8 mouse cellular contexts compared by ENCODE assay signal in the genomic region with DNA sequence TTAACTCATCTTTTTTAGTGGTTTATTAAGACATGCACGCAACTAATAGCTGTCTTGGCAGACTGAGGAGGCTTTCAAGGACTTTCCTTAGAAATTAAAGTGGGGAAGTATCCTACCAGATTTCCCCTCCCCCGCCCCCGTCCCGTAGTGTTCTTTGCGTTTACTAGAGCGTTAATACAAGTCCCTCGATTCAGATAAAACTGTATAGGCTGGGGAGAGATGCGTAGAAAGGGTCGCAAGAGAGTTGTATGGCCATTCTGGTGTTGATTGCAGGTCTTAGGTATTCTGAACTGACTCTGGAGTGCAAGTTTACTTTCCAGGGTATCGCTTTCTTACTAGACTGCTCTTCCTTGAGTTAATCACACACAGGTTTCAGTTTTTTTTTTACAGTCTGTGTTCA. TPM values are rescaled to one million over a fixed set of nuclear protein-coding genes. Genes with fewer than 3 reads are reported as not detected.
A peak's percentile ranks its signal among the peaks of the same experiment; 100 is the strongest.
DNase-seq lines count a peak whose midpoint lies in the region; ATAC-seq and TF ChIP-seq lines count a peak whose summit lies in the region.

No protein-coding gene starts in this region.

- peaks cover 19% of the 10 kb centered on the region for H3K79me2 ChIP-seq in CH12.LX (replicated peaks; ENCODE audit: control insufficient read depth, extremely low read depth, insufficient read depth, poor library complexity, severe bottlenecking)

- no peaks in the 10 kb centered on the region for H3K9me3 ChIP-seq in CH12.LX (replicated peaks; ENCODE audit: low read length)
- no peaks in the 10 kb centered on the region; the same call in 1 of the 2 replicates for H3K9me3 ChIP-seq in forebrain, embryonic 16.5 days (ENCODE audit: control insufficient read depth, low read length)
- no peaks in the 10 kb centered on the region for H3K9me3 ChIP-seq in liver, embryonic 14.5 days (ENCODE audit: control insufficient read depth, low read length)

- peaks cover 1% of the 10 kb centered on the region for H3K27me3 ChIP-seq in CH12.LX (replicated peaks)
- no peaks in the 10 kb centered on the region for H3K27me3 ChIP-seq in forebrain, embryonic 16.5 days (replicated peaks; ENCODE audit: control insufficient read depth, insufficient read depth, low read length)
- no peaks in the 10 kb centered on the region for H3K27me3 ChIP-seq in liver, embryonic 14.5 days (ENCODE audit: control insufficient read depth, insufficient read depth, low read length)

- TF ChIP-seq EP300 in CH12.LX (IDR thresholded peaks at IDR 0.05; ENCODE audit: low read length) = no peak
- TF ChIP-seq EP300 in liver, embryonic 14.5 days (IDR thresholded peaks at IDR 0.05; ENCODE audit: low read depth) = no peak

- H3K9ac ChIP-seq in CH12.LX (ENCODE audit: insufficient read depth, low read depth) = peak overlapping the region; percentile 35
- peak overlapping the region; percentile 90 for H3K9ac ChIP-seq in forebrain, embryonic 16.5 days (replicated peaks; ENCODE audit: low read depth, low read length)
- peak overlapping the region; percentile 84 for H3K9ac ChIP-seq in liver, embryonic 14.5 days (replicated peaks)

- dilution Hi-C loops in CH12.LX (cut with MboI; ENCODE audit: extremely low pct_ligation_motif_present, extremely low pct_unique_long_range_greater_than_20kb, low sequenced_read_pairs) = no loop called here

- peak overlapping the region; percentile 52; the same call in 1 of the 2 replicates for H3K4me2 ChIP-seq in CH12.LX (ENCODE audit: insufficient read depth, low read depth, poor library complexity, severe bottlenecking)
- H3K4me2 ChIP-seq in forebrain, embryonic 16.5 days (ENCODE audit: low read length) = peak overlapping the region; percentile 64
- H3K4me2 ChIP-seq in liver, embryonic 14.5 days (ENCODE audit: low read depth) = peak overlapping the region; percentile 95

- TF ChIP-seq CTCF in CH12.LX (conservative IDR thresholded peaks at IDR 0.05 in 1 of 2, IDR thresholded peaks at IDR 0.05 in 1 of 2; ENCODE audit: low read depth in 2 of 2, low read length in 2 of 2) = no peak
- no peak for TF ChIP-seq CTCF in liver, embryonic 14.5 days (IDR thresholded peaks at IDR 0.05; ENCODE audit: low read depth)

- H3K27ac ChIP-seq in CH12.LX (ENCODE audit: insufficient read depth, low read depth) = no peak overlapping the region
- no peak overlapping the region for H3K27ac ChIP-seq in forebrain, embryonic 16.5 days (ENCODE audit: low read length)
- no peak overlapping the region for H3K27ac ChIP-seq in liver, embryonic 14.5 days

- no peak for ATAC-seq in forebrain, embryonic 16.5 days
- no peak for ATAC-seq in liver, embryonic 14.5 days (ENCODE audit: insufficient read depth)

- 20% methylated on average over 10 of the region's 10 CpGs for WGBS in forebrain, embryonic 16.5 days
- WGBS in liver, embryonic 14.5 days (ENCODE audit: insufficient replicate concordance) = 22% methylated on average over 10 of the region's 10 CpGs

- DNase-seq in heart, adult 11 months = peak; percentile 64
- no peak for DNase-seq in heart, adult 8-10 months (ENCODE audit: low spot score)
- DNase-seq in CH12.LX (ENCODE audit: extremely low read depth) (no peak), MN1 (ENCODE audit: low spot score) (no peak)
- no peak for DNase-seq in liver, embryonic 14.5 days (ENCODE audit: low read depth in 3 of 3, low spot score in 3 of 3)
- DNase-seq in testis, postnatal 14 days (ENCODE audit: low spot score) = no peak
- DNase-seq in gastrocnemius, postnatal 14 days = no peak

- no peak for TF ChIP-seq POLR2A in CH12.LX (IDR thresholded peaks at IDR 0.05; ENCODE audit: low read depth, low read length)

- H3K4me3 ChIP-seq in CH12.LX (replicated peaks in 1 of 3; ENCODE audit: low read depth in 2 of 3, low read length in 2 of 3, poor library complexity in 1 of 3) = peak overlapping the region; percentile 63 to 87 (median 85)
- H3K4me3 ChIP-seq in forebrain, embryonic 16.5 days (replicated peaks; ENCODE audit: low read length) = peak overlapping the region; percentile 84
- peak overlapping the region; percentile 89 to 94 for H3K4me3 ChIP-seq in liver, embryonic 14.5 days (ENCODE audit: insufficient read depth in 1 of 2, low read depth in 2 of 2, low read length in 2 of 2)

- H3K4me1 ChIP-seq in CH12.LX (ENCODE audit: control insufficient read depth in 1 of 2, insufficient read depth in 2 of 2) = peaks cover 0 to 10% of the 10 kb centered on the region in 2 experiments; a peak in 2 of 4 replicates
- H3K4me1 ChIP-seq in forebrain, embryonic 16.5 days (replicated peaks; ENCODE audit: control insufficient read depth, insufficient read depth, low read length) = peaks cover 9% of the 10 kb centered on the region
- peaks cover 5 to 11% of the 10 kb centered on the region in 2 experiments for H3K4me1 ChIP-seq in liver, embryonic 14.5 days (replicated peaks; ENCODE audit: control insufficient read depth in 2 of 2, insufficient read depth in 2 of 2, low read length in 1 of 2)

- no peak for TF ChIP-seq RAD21 in CH12.LX (IDR thresholded peaks at IDR 0.05; ENCODE audit: low read depth, low read length)

- intact Hi-C loops in gastrocnemius, postnatal 14 days (cut with DNase I; ENCODE audit: low total_unique reads) = no loop called here

- in situ Hi-C loops in CH12.LX (cut with MboI; ENCODE audit: low pct_ligation_motif_present, low pct_unique_long_range_greater_than_20kb, low sequenced_read_pairs) = no loop called here

- H3K36me3 ChIP-seq in CH12.LX (replicated peaks in 1 of 2; ENCODE audit: control insufficient read depth in 1 of 2, insufficient read depth in 1 of 2, low read length in 1 of 2) = peaks cover 30 to 38% of the 10 kb centered on the region in 2 experiments
- peaks cover 23% of the 10 kb centered on the region for H3K36me3 ChIP-seq in forebrain, embryonic 16.5 days (ENCODE audit: control insufficient read depth, insufficient read depth)
- peaks cover 6% of the 10 kb centered on the region for H3K36me3 ChIP-seq in liver, embryonic 14.5 days (replicated peaks; ENCODE audit: control insufficient read depth, insufficient read depth, low read depth)

TF ChIP-seq in CH12.LX, 34 proteins besides CTCF, POLR2A, EP300 and RAD21 (continues in another document):
- TF ChIP-seq GABPA (IDR thresholded peaks at IDR 0.05; ENCODE audit: insufficient replicate concordance, low read depth, low read length) = no peak
- no peak for TF ChIP-seq NRF1 (IDR thresholded peaks at IDR 0.05; ENCODE audit: low read depth, low read length)
- TF ChIP-seq MAZ (IDR thresholded peaks at IDR 0.05; ENCODE audit: low read depth, low read length) = no peak
- no peak for TF ChIP-seq KAT2A (IDR thresholded peaks at IDR 0.05; ENCODE audit: insufficient replicate concordance, low read length)
- TF ChIP-seq TCF12 (IDR thresholded peaks at IDR 0.05; ENCODE audit: low read depth, low read length) = no peak
- TF ChIP-seq ZMIZ1 (IDR thresholded peaks at IDR 0.05; ENCODE audit: low read depth, low read length) = no peak
- no peak for TF ChIP-seq UBTF (IDR thresholded peaks at IDR 0.05; ENCODE audit: low read depth, low read length)

RNA-seq across cellular contexts. Expression of a gene that starts 1.2 kb away (rescaled TPM):
- under 1 TPM in 2 of 4 experiments, not detected in 2; 0.72 to 0.87 TPM for total RNA-seq in heart, adult 8-10 months (2022)
- not detected in 2 replicates for total RNA-seq in CH12.LX (2012; rRNA removed)
- total RNA-seq in CH12.LX (2014; rRNA removed) = not detected in 2 replicates
- polyA plus RNA-seq in CH12.LX (2012; ENCODE audit: insufficient read length, low read depth) = not detected in 2 replicates
- 0.99 TPM in 1 of 2 replicates, not detected in the other for polyA plus RNA-seq in forebrain, embryonic 16.5 days (2015; fragmentation: Nextera tagmentation; extraction: Ambion mirVana)
- 0.07 TPM in 1 of 2 replicates, not detected in the other for polyA plus RNA-seq in liver, embryonic 14.5 days (2012; rRNA removed)
- polyA plus RNA-seq in liver, embryonic 14.5 days (2014; fragmentation: Nextera tagmentation; extraction: Ambion mirVana) = 0.19 TPM in 1 of 2 replicates, not detected in the other
- not detected for total RNA-seq in gastrocnemius, postnatal 14 days (2021)

RNA-seq across cellular contexts. Expression of a gene that starts 1.5 kb away (rescaled TPM):
- total RNA-seq in heart, adult 8-10 months (2022) = 10 to 100 TPM; 75.9 to 87.9 (median 81.8) TPM
- 36.6 and 40.4 TPM in 2 replicates for total RNA-seq in CH12.LX (2012; rRNA removed)
- 40.5 and 41.5 TPM in 2 replicates for total RNA-seq in CH12.LX (2014; rRNA removed)
- polyA plus RNA-seq in CH12.LX (2012; ENCODE audit: insufficient read length, low read depth) = 34.5 and 36.1 TPM in 2 replicates
- polyA plus RNA-seq in forebrain, embryonic 16.5 days (2015; fragmentation: Nextera tagmentation; extraction: Ambion mirVana) = 169 and 170 TPM in 2 replicates
- polyA plus RNA-seq in liver, embryonic 14.5 days (2012; rRNA removed) = 27.9 and 30.8 TPM in 2 replicates
- 39.4 and 43.4 TPM in 2 replicates for polyA plus RNA-seq in liver, embryonic 14.5 days (2014; fragmentation: Nextera tagmentation; extraction: Ambion mirVana)
- 10 to 100 TPM; 61.1 to 63.4 TPM for total RNA-seq in gastrocnemius, postnatal 14 days (2021)

RNA-seq across cellular contexts. Expression of a gene that starts 9.3 kb away (rescaled TPM):
- 1 to 10 TPM; 1.3 to 2.5 (median 1.6) TPM for total RNA-seq in heart, adult 8-10 months (2022)
- total RNA-seq in CH12.LX (2012; rRNA removed) (13.9 and 14.1 TPM in 2 replicates), CH12.LX (2014; rRNA removed) (9.8 and 10.0 TPM in 2 replicates)
- 8.6 and 11.3 TPM in 2 replicates for polyA plus RNA-seq in CH12.LX (2012; ENCODE audit: insufficient read length, low read depth)
- polyA plus RNA-seq in forebrain, embryonic 16.5 days (2015; fragmentation: Nextera tagmentation; extraction: Ambion mirVana) = 2.4 and 3.8 TPM in 2 replicates
- polyA plus RNA-seq in liver, embryonic 14.5 days (2012; rRNA removed) = 5.3 and 6.8 TPM in 2 replicates
- polyA plus RNA-seq in liver, embryonic 14.5 days (2014; fragmentation: Nextera tagmentation; extraction: Ambion mirVana) = 3.5 and 3.9 TPM in 2 replicates
- total RNA-seq in gastrocnemius, postnatal 14 days (2021) = 1 to 10 TPM in 1 of 2 experiments, under 1 TPM in 1; 0.47 to 1.9 TPM

RNA-seq across cellular contexts. Expression of a gene that starts 21.7 kb away (rescaled TPM):
- total RNA-seq in heart, adult 8-10 months (2022) = 10 to 100 TPM; 45.3 to 71.9 (median 57.3) TPM
- total RNA-seq in CH12.LX (2012; rRNA removed) (182 and 225 TPM in 2 replicates), CH12.LX (2014; rRNA removed) (96.9 and 97.8 TPM in 2 replicates)
- 366 and 383 TPM in 2 replicates for polyA plus RNA-seq in CH12.LX (2012; ENCODE audit: insufficient read length, low read depth)
- polyA plus RNA-seq in forebrain, embryonic 16.5 days (2015; fragmentation: Nextera tagmentation; extraction: Ambion mirVana) = 169 and 175 TPM in 2 replicates
- 76.0 and 115 TPM in 2 replicates for polyA plus RNA-seq in liver, embryonic 14.5 days (2012; rRNA removed)
- polyA plus RNA-seq in liver, embryonic 14.5 days (2014; fragmentation: Nextera tagmentation; extraction: Ambion mirVana) = 98.9 and 113 TPM in 2 replicates
- total RNA-seq in gastrocnemius, postnatal 14 days (2021) = 10 to 100 TPM; 38.0 to 39.8 TPM

RNA-seq across cellular contexts. Expression of a gene that starts 40.1 kb away (rescaled TPM):
- total RNA-seq in heart, adult 8-10 months (2022) = 10 to 100 TPM in 1 of 4 experiments, 1 to 10 TPM in 3; 7.1 to 11.2 (median 8.1) TPM
- 6.9 and 7.4 TPM in 2 replicates for total RNA-seq in CH12.LX (2012; rRNA removed)
- total RNA-seq in CH12.LX (2014; rRNA removed) = 2.4 and 3.6 TPM in 2 replicates
- 10.2 and 12.8 TPM in 2 replicates for polyA plus RNA-seq in CH12.LX (2012; ENCODE audit: insufficient read length, low read depth)
- 13.0 and 14.7 TPM in 2 replicates for polyA plus RNA-seq in forebrain, embryonic 16.5 days (2015; fragmentation: Nextera tagmentation; extraction: Ambion mirVana)
- 8.5 and 8.8 TPM in 2 replicates for polyA plus RNA-seq in liver, embryonic 14.5 days (2012; rRNA removed)
- 0.80 and 1.2 TPM in 2 replicates for polyA plus RNA-seq in liver, embryonic 14.5 days (2014; fragmentation: Nextera tagmentation; extraction: Ambion mirVana)
- total RNA-seq in gastrocnemius, postnatal 14 days (2021) = 1 to 10 TPM; 7.1 TPM

Comparison
In these comparisons a context has a peak if more than half of its experiments do, and no peak if none do; other contexts are left out.
1. H3K9ac ChIP-seq: peak in every context shown above with its lines; median percentile 90 in forebrain, embryonic 16.5 days; 84 in liver, embryonic 14.5 days; 35 in CH12.LX.